Mouse (Mus musculus): Measurements from ENCODE around the gene Kcnmb2. TPM values are rescaled to one million over a fixed set of nuclear protein-coding genes. Genes with fewer than 3 reads are reported as not detected.
A peak's percentile ranks its signal among the peaks of the same experiment; 100 is the strongest.

Kcnmb2 gene
- polyA plus RNA-seq, 1 experiment from 2014 or later, result 3.8 TPM

DNA sequence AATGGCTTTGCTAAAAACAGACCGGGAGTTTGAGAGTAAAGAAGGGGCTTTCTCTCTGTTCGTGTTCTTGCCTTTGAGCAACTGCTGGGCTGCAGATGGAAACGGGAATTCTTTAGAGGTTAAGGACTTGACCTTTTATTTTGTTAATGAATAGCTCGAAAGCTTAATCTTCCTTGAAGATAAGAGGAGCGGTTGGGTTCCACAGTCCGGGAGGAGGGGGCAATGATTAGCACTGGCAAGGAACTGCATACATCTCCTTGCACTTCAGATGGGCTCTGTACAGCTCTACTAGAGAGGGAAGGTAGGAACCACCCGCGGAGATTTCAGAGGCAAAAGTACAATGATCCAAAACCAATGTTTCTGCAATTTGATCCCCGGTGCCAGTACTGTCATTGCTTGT lies 1.2 kb downstream of the Kcnmb2 start:
- Histone ChIP-seq H3K27ac (ENCODE audit: low read length) (no peak overlapping the region), H3K9me3 (ENCODE audit: low read length) (no peaks in the 10 kb centered on the region), H3K4me2 (replicated peaks; ENCODE audit: low read depth, low read length) (peak overlapping the region; percentile 37; the same call in 1 of the 2 replicates), H3K4me3 (ENCODE audit: low read depth, low read length) (0 out of 2 replicates have a peak overlapping the region, but pooled peaks have one; percentile 4), H3K36me3 (ENCODE audit: insufficient read depth, low read length) (no peaks in the 10 kb centered on the region), H3K9ac (replicated peaks; ENCODE audit: low read depth) (no peak overlapping the region), H3K4me1 (ENCODE audit: insufficient read depth, low read depth, low read length) (no peaks in the 10 kb centered on the region; the same call in 1 of the 2 replicates), H3K27me3 (replicated peaks; ENCODE audit: insufficient read depth, low read length) (no peaks in the 10 kb centered on the region)
- ATAC-seq, result no peak
- DNase-seq (ENCODE audit: low spot score), result no peak
- TF ChIP-seq CTCF (IDR thresholded peaks at IDR 0.05), result no peak
- TF ChIP-seq EP300 (IDR thresholded peaks at IDR 0.05), result no peak
- 5% methylated on average over 9 of the region's 9 CpGs for WGBS

DNA sequence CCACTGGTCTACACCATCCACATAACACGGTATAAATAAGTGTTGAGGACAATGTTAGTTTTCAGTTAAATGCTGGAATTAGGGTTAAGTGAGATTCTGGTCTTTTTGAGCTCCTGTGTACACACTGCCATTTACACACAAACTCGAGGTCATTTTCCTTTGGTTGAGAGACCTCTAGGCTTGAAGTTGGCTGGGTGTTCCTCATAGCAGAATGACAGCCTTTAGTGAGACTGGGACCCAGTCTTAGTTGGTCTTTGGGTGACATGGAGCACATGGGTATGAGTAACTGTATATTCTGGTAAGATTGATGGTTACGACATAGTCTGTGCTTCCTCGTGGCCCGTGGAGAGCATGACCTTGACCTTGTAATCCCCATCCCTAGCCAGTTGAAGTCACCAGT lies 1.8 kb downstream of the Kcnmb2 start:
- H3K4me1 ChIP-seq (ENCODE audit: insufficient read depth, low read depth, low read length), result no peaks in the 10 kb centered on the region; the same call in 1 of the 2 replicates
- DNase-seq (ENCODE audit: low spot score) (no peak), ATAC-seq (no peak)
- TF ChIP-seq EP300 (IDR thresholded peaks at IDR 0.05) (no peak), CTCF (IDR thresholded peaks at IDR 0.05) (no peak)
- H3K4me3 ChIP-seq (ENCODE audit: low read depth, low read length), result no peak overlapping the region
- no peak overlapping the region for H3K27ac ChIP-seq (ENCODE audit: low read length)
- WGBS, result 39% methylated on average over 5 of the region's 5 CpGs
- H3K36me3 ChIP-seq (ENCODE audit: insufficient read depth, low read length), result no peaks in the 10 kb centered on the region
- H3K27me3 ChIP-seq (replicated peaks; ENCODE audit: insufficient read depth, low read length), result no peaks in the 10 kb centered on the region
- H3K4me2 ChIP-seq (replicated peaks; ENCODE audit: low read depth, low read length), result no peak overlapping the region
- H3K9me3 ChIP-seq (ENCODE audit: low read length), result no peaks in the 10 kb centered on the region
- no peak overlapping the region for H3K9ac ChIP-seq (replicated peaks; ENCODE audit: low read depth)

DNA sequence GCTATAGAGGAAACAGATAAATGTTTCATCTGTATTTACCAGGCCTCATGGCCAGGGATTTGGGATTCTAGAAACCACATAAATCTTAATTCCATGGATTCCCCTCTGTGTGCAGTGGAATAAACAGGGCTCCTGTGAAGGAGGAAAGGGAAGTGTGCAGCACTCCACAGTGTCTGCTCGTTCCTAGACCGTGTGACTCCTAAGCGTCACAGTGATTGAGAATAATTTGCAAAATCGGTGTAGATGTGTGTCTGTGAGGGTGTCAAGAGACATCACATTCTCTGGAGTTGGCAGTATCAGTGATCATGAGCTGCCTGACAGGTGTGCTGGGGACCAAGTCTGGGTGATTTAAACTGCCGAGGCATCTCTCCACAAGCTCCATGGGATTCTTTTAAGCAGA lies 8.9 kb downstream of the Kcnmb2 start:
- H3K27me3 ChIP-seq (replicated peaks; ENCODE audit: insufficient read depth, low read length), result no peaks in the 10 kb centered on the region
- H3K27ac ChIP-seq (ENCODE audit: low read length), result no peak overlapping the region
- WGBS, result 22% methylated on average over 5 of the region's 5 CpGs
- H3K9me3 ChIP-seq (ENCODE audit: low read length), result no peaks in the 10 kb centered on the region
- no peak overlapping the region for H3K9ac ChIP-seq (replicated peaks; ENCODE audit: low read depth)
- TF ChIP-seq CTCF (IDR thresholded peaks at IDR 0.05), result no peak
- no peak for TF ChIP-seq EP300 (IDR thresholded peaks at IDR 0.05)
- DNase-seq (ENCODE audit: low spot score) (no peak), ATAC-seq (no peak)
- H3K4me1 ChIP-seq (ENCODE audit: insufficient read depth, low read depth, low read length), result no peaks in the 10 kb centered on the region
- H3K4me3 ChIP-seq (ENCODE audit: low read depth, low read length), result no peak overlapping the region
- H3K36me3 ChIP-seq (ENCODE audit: insufficient read depth, low read length), result no peaks in the 10 kb centered on the region
- H3K4me2 ChIP-seq (replicated peaks; ENCODE audit: low read depth, low read length), result no peak overlapping the region

DNA sequence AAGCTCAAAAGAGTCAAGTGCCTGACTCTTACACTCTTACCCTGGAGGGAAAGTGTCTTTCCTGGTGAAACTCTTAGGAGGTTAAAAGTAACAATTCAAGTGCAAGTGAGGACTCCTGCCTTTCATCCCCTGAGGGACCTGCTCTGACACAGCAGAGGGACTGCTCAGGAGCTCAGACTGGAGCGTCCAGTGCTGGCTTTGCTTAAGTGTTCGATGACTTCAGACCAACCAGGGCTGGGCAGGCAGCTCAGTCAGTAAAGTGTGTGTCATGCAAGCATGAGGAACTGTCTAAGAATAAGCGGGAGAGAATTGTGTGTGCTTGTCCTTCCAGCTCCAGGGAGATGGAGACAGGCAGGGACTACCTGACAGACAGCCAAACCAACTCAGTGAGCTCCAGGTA lies 9.4 kb downstream of the Kcnmb2 start:
- Histone ChIP-seq H3K36me3 (ENCODE audit: insufficient read depth, low read length) (no peaks in the 10 kb centered on the region), H3K27me3 (replicated peaks; ENCODE audit: insufficient read depth, low read length) (no peaks in the 10 kb centered on the region), H3K27ac (ENCODE audit: low read length) (no peak overlapping the region), H3K4me1 (ENCODE audit: insufficient read depth, low read depth, low read length) (no peaks in the 10 kb centered on the region), H3K4me2 (replicated peaks; ENCODE audit: low read depth, low read length) (no peak overlapping the region), H3K4me3 (ENCODE audit: low read depth, low read length) (no peak overlapping the region), H3K9me3 (ENCODE audit: low read length) (no peaks in the 10 kb centered on the region), H3K9ac (replicated peaks; ENCODE audit: low read depth) (no peak overlapping the region)
- 22% methylated on average over 3 of the region's 3 CpGs for WGBS
- ATAC-seq (0 out of 2 replicates have a peak, but pooled peaks have one; percentile 37), DNase-seq (ENCODE audit: low spot score) (peak; percentile 17)
- no peak for TF ChIP-seq EP300 (IDR thresholded peaks at IDR 0.05)
- no peak for TF ChIP-seq CTCF (IDR thresholded peaks at IDR 0.05)

DNA sequence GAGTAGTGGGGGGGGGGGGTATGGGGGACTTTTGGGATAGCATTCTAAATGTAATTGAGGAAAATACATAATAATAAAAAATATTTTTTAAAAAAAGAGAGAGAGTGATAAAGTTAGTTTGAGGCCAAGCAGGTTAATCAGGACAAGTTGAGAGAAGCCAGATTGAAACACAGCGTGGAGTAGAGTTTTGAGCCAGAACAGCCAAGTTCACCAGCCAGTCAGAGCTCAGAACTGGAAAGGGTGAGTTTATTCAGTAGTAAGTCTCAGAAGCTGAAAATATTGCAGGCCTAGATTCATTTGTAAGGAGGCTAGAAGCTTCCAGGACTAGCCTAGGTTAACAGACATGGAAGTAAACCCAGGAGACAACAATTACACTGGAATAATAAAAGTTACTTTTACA lies 26.2 kb downstream of the Kcnmb2 start:
- Histone ChIP-seq H3K4me2 (replicated peaks; ENCODE audit: low read depth, low read length) (no peak overlapping the region), H3K27me3 (replicated peaks; ENCODE audit: insufficient read depth, low read length) (no peaks in the 10 kb centered on the region), H3K9me3 (ENCODE audit: low read length) (no peaks in the 10 kb centered on the region), H3K4me3 (ENCODE audit: low read depth, low read length) (no peak overlapping the region), H3K9ac (replicated peaks; ENCODE audit: low read depth) (no peak overlapping the region), H3K4me1 (ENCODE audit: insufficient read depth, low read depth, low read length) (no peaks in the 10 kb centered on the region), H3K36me3 (ENCODE audit: insufficient read depth, low read length) (no peaks in the 10 kb centered on the region), H3K27ac (ENCODE audit: low read length) (no peak overlapping the region)
- DNase-seq (ENCODE audit: low spot score) (no peak), ATAC-seq (no peak)
- TF ChIP-seq CTCF (IDR thresholded peaks at IDR 0.05) (no peak), EP300 (IDR thresholded peaks at IDR 0.05) (no peak)
- WGBS, result 75% methylated on average over 1 of the region's 1 CpGs

DNA sequence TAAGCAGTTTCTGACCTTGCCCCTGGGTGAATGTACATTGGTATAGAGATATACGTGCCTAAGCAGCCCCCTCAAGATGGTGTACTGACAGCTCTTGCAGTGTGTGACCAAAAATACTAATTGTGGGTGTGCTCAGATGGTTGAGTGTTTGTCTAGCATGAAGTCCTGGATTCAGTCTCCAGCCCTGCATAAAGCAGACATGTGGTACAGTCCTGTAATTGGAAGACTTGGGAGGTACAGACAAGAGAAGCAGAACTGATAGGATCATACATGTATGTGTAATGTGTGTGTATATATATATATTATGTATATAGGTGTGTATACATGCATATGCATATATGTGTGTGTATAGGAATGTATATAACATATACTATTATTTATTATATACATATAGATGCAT lies 32.4 kb downstream of the Kcnmb2 start:
- Histone ChIP-seq H3K4me3 (ENCODE audit: low read depth, low read length) (no peak overlapping the region), H3K9ac (replicated peaks; ENCODE audit: low read depth) (no peak overlapping the region), H3K36me3 (ENCODE audit: insufficient read depth, low read length) (no peaks in the 10 kb centered on the region), H3K9me3 (ENCODE audit: low read length) (no peaks in the 10 kb centered on the region), H3K27ac (ENCODE audit: low read length) (no peak overlapping the region), H3K4me1 (ENCODE audit: insufficient read depth, low read depth, low read length) (no peaks in the 10 kb centered on the region), H3K4me2 (replicated peaks; ENCODE audit: low read depth, low read length) (no peak overlapping the region), H3K27me3 (replicated peaks; ENCODE audit: insufficient read depth, low read length) (no peaks in the 10 kb centered on the region)
- 32% methylated on average over 1 of the region's 1 CpGs for WGBS
- no peak for ATAC-seq
- no peak for DNase-seq (ENCODE audit: low spot score)
- TF ChIP-seq EP300 (IDR thresholded peaks at IDR 0.05) (no peak), CTCF (IDR thresholded peaks at IDR 0.05) (no peak)

DNA sequence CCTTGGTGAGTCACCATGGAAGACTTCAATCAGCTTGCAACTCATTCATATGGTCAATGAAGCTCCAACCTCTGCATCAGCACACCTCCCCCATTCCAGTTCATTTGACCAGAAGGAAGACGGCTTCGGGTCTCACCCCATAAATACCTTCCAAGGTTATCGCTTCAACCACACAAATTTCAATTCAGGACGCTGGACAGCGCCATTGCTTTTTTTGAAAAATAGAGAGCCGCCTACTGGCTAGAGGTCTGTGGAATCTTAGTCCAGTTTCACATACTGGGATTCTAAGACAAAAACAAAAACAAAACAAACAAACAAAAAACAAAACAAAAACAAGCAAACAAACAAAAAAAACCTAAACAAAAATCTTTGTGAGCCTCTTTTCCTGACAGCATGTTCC lies 39.2 kb downstream of the Kcnmb2 start:
- H3K27ac ChIP-seq (ENCODE audit: low read length), result no peak overlapping the region
- no peak overlapping the region for H3K4me2 ChIP-seq (replicated peaks; ENCODE audit: low read depth, low read length)
- H3K9me3 ChIP-seq (ENCODE audit: low read length), result no peaks in the 10 kb centered on the region
- no peak overlapping the region for H3K9ac ChIP-seq (replicated peaks; ENCODE audit: low read depth)
- H3K4me1 ChIP-seq (ENCODE audit: insufficient read depth, low read depth, low read length), result no peaks in the 10 kb centered on the region
- DNase-seq (ENCODE audit: low spot score) (peak; percentile 27), ATAC-seq (no peak)
- no peak for TF ChIP-seq EP300 (IDR thresholded peaks at IDR 0.05)
- TF ChIP-seq CTCF (IDR thresholded peaks at IDR 0.05), result peak; percentile 50
- no peak overlapping the region for H3K4me3 ChIP-seq (ENCODE audit: low read depth, low read length)
- 19% methylated on average over 6 of the region's 6 CpGs for WGBS
- no peaks in the 10 kb centered on the region for H3K36me3 ChIP-seq (ENCODE audit: insufficient read depth, low read length)
- no peaks in the 10 kb centered on the region for H3K27me3 ChIP-seq (replicated peaks; ENCODE audit: insufficient read depth, low read length)

Data from lung, postnatal 0 days (tissue).